Mouse (Mus musculus): ENCODE measurements around the gene Cntf. TPM values are rescaled to one million over a fixed set of nuclear protein-coding genes. Genes with fewer than 3 reads are reported as not detected.

Gene Cntf
- polyA plus RNA-seq (2014; fragmentation: Nextera tagmentation; extraction: Ambion mirVana), result 0.48 and 0.54 TPM in 2 replicates

- Histone ChIP-seq H3K4me1 (ENCODE audit: control insufficient read depth, insufficient read depth, low read length) (no peaks in the 10 kb centered on the region), H3K27ac (ENCODE audit: low read depth, low read length) (no peak within 1 kb of the TSS), H3K36me3 (ENCODE audit: control insufficient read depth, insufficient read depth, low read length) (peaks cover 24% of the 10 kb centered on the region), H3K4me2 (no peak within 1 kb of the TSS), H3K9me3 (replicated peaks; ENCODE audit: control insufficient read depth, low read length) (no peaks in the 10 kb centered on the region), H3K4me3 (ENCODE audit: low read depth, low read length) (no peak within 1 kb of the TSS), H3K27me3 (ENCODE audit: control insufficient read depth, insufficient read depth, low read length) (no peaks in the 10 kb centered on the region), H3K9ac (ENCODE audit: low read depth, low read length) (no peak within 1 kb of the TSS)
- ATAC-seq (replicated peaks; ENCODE audit: insufficient number of reproducible peaks, low FRiP score, low TSS enrichment), result no peak
- WGBS (ENCODE audit: insufficient replicate concordance), result 76% methylated on average over 7 of the region's 7 CpGs
Measured at GRCm38 (mm10) chr19:12765308-12765707, at the start of gene Cntf. Gene Cntf, minus strand, starts transcription at chr19:12765632.

GRCm38 (mm10) chr19:12813883-12814282 is 48.5 kb upstream of the Cntf start:
- Histone ChIP-seq H3K9me3 (replicated peaks; ENCODE audit: control insufficient read depth, low read length) (no peaks in the 10 kb centered on the region), H3K9ac (ENCODE audit: low read depth, low read length) (no peak overlapping the region), H3K4me1 (ENCODE audit: control insufficient read depth, insufficient read depth, low read length) (no peaks in the 10 kb centered on the region), H3K27me3 (ENCODE audit: control insufficient read depth, insufficient read depth, low read length) (no peaks in the 10 kb centered on the region), H3K36me3 (ENCODE audit: control insufficient read depth, insufficient read depth, low read length) (no peaks in the 10 kb centered on the region), H3K4me2 (no peak overlapping the region), H3K27ac (ENCODE audit: low read depth, low read length) (no peak overlapping the region), H3K4me3 (ENCODE audit: low read depth, low read length) (no peak overlapping the region)
- no peak for ATAC-seq (replicated peaks; ENCODE audit: insufficient number of reproducible peaks, low FRiP score, low TSS enrichment)
- 70% methylated on average over 1 of the region's 1 CpGs for WGBS (ENCODE audit: insufficient replicate concordance)

GRCm38 (mm10) chr19:12812644-12813364 is 47.4 kb upstream of the Cntf start:
- H3K4me3 ChIP-seq (ENCODE audit: low read depth, low read length), result no peak overlapping the region
- no peaks in the 10 kb centered on the region for H3K27me3 ChIP-seq (ENCODE audit: control insufficient read depth, insufficient read depth, low read length)
- H3K4me1 ChIP-seq (ENCODE audit: control insufficient read depth, insufficient read depth, low read length), result no peaks in the 10 kb centered on the region
- no peaks in the 10 kb centered on the region for H3K36me3 ChIP-seq (ENCODE audit: control insufficient read depth, insufficient read depth, low read length)
- no peak for ATAC-seq (replicated peaks; ENCODE audit: insufficient number of reproducible peaks, low FRiP score, low TSS enrichment)
- no peak overlapping the region for H3K9ac ChIP-seq (ENCODE audit: low read depth, low read length)
- no peak overlapping the region for H3K4me2 ChIP-seq
- no peak overlapping the region for H3K27ac ChIP-seq (ENCODE audit: low read depth, low read length)
- no peaks in the 10 kb centered on the region for H3K9me3 ChIP-seq (replicated peaks; ENCODE audit: control insufficient read depth, low read length)
- 63% methylated on average over 1 of the region's 1 CpGs for WGBS (ENCODE audit: insufficient replicate concordance)

- H3K9me3 ChIP-seq (replicated peaks; ENCODE audit: control insufficient read depth, low read length), result no peaks in the 10 kb centered on the region
- H3K4me1 ChIP-seq (ENCODE audit: control insufficient read depth, insufficient read depth, low read length), result no peaks in the 10 kb centered on the region
- H3K36me3 ChIP-seq (ENCODE audit: control insufficient read depth, insufficient read depth, low read length), result no peaks in the 10 kb centered on the region
- H3K27ac ChIP-seq (ENCODE audit: low read depth, low read length), result no peak overlapping the region
- no peak overlapping the region for H3K9ac ChIP-seq (ENCODE audit: low read depth, low read length)
- H3K27me3 ChIP-seq (ENCODE audit: control insufficient read depth, insufficient read depth, low read length), result no peaks in the 10 kb centered on the region
- H3K4me2 ChIP-seq, result no peak overlapping the region
- ATAC-seq (replicated peaks; ENCODE audit: insufficient number of reproducible peaks, low FRiP score, low TSS enrichment), result no peak
- no peak overlapping the region for H3K4me3 ChIP-seq (ENCODE audit: low read depth, low read length)
- 64% methylated on average over 2 of the region's 2 CpGs for WGBS (ENCODE audit: insufficient replicate concordance)
Measured at GRCm38 (mm10) chr19:12806214-12806613, 40.8 kb upstream of the Cntf start.

- H3K4me2 ChIP-seq, result no peak overlapping the region
- H3K27me3 ChIP-seq (ENCODE audit: control insufficient read depth, insufficient read depth, low read length), result no peaks in the 10 kb centered on the region
- ATAC-seq (replicated peaks; ENCODE audit: insufficient number of reproducible peaks, low FRiP score, low TSS enrichment), result no peak
- H3K36me3 ChIP-seq (ENCODE audit: control insufficient read depth, insufficient read depth, low read length), result no peaks in the 10 kb centered on the region
- no peak overlapping the region for H3K27ac ChIP-seq (ENCODE audit: low read depth, low read length)
- no peak overlapping the region for H3K4me3 ChIP-seq (ENCODE audit: low read depth, low read length)
- no peak overlapping the region for H3K9ac ChIP-seq (ENCODE audit: low read depth, low read length)
- H3K9me3 ChIP-seq (replicated peaks; ENCODE audit: control insufficient read depth, low read length), result no peaks in the 10 kb centered on the region
- no peaks in the 10 kb centered on the region for H3K4me1 ChIP-seq (ENCODE audit: control insufficient read depth, insufficient read depth, low read length)
- 54% methylated on average over 3 of the region's 3 CpGs for WGBS (ENCODE audit: insufficient replicate concordance)
Measured at GRCm38 (mm10) chr19:12805730-12806129, 40.3 kb upstream of the Cntf start.

- ATAC-seq (replicated peaks; ENCODE audit: insufficient number of reproducible peaks, low FRiP score, low TSS enrichment), result no peak
- no peaks in the 10 kb centered on the region for H3K27me3 ChIP-seq (ENCODE audit: control insufficient read depth, insufficient read depth, low read length)
- 81% methylated on average over 1 of the region's 1 CpGs for WGBS (ENCODE audit: insufficient replicate concordance)
Measured at GRCm38 (mm10) chr19:12804237-12804636, 38.8 kb upstream of the Cntf start.

GRCm38 (mm10) chr19:12802830-12803229 is 37.4 kb upstream of the Cntf start:
- no peak overlapping the region for H3K4me2 ChIP-seq
- no peak overlapping the region for H3K9ac ChIP-seq (ENCODE audit: low read depth, low read length)
- H3K36me3 ChIP-seq (ENCODE audit: control insufficient read depth, insufficient read depth, low read length), result no peaks in the 10 kb centered on the region
- no peak overlapping the region for H3K4me3 ChIP-seq (ENCODE audit: low read depth, low read length)
- H3K4me1 ChIP-seq (ENCODE audit: control insufficient read depth, insufficient read depth, low read length), result no peaks in the 10 kb centered on the region
- no peaks in the 10 kb centered on the region for H3K9me3 ChIP-seq (replicated peaks; ENCODE audit: control insufficient read depth, low read length)
- no peak for ATAC-seq (replicated peaks; ENCODE audit: insufficient number of reproducible peaks, low FRiP score, low TSS enrichment)
- H3K27me3 ChIP-seq (ENCODE audit: control insufficient read depth, insufficient read depth, low read length), result no peaks in the 10 kb centered on the region
- 64% methylated on average over 3 of the region's 3 CpGs for WGBS (ENCODE audit: insufficient replicate concordance)
- no peak overlapping the region for H3K27ac ChIP-seq (ENCODE audit: low read depth, low read length)

More at GRCm38 (mm10) chr19:12804237-12804636, 38.8 kb upstream of the Cntf start:
- H3K4me1 ChIP-seq (ENCODE audit: control insufficient read depth, insufficient read depth, low read length), result no peaks in the 10 kb centered on the region
- H3K9me3 ChIP-seq (replicated peaks; ENCODE audit: control insufficient read depth, low read length), result no peaks in the 10 kb centered on the region
- no peaks in the 10 kb centered on the region for H3K36me3 ChIP-seq (ENCODE audit: control insufficient read depth, insufficient read depth, low read length)
- H3K4me2 ChIP-seq, result no peak overlapping the region
- H3K9ac ChIP-seq (ENCODE audit: low read depth, low read length), result no peak overlapping the region
- H3K27ac ChIP-seq (ENCODE audit: low read depth, low read length), result no peak overlapping the region
- no peak overlapping the region for H3K4me3 ChIP-seq (ENCODE audit: low read depth, low read length)

GRCm38 (mm10) chr19:12801046-12801445 is 35.6 kb upstream of the Cntf start:
- no peaks in the 10 kb centered on the region for H3K4me1 ChIP-seq (ENCODE audit: control insufficient read depth, insufficient read depth, low read length)
- no peaks in the 10 kb centered on the region for H3K9me3 ChIP-seq (replicated peaks; ENCODE audit: control insufficient read depth, low read length)
- no peak overlapping the region for H3K4me2 ChIP-seq
- no peaks in the 10 kb centered on the region for H3K36me3 ChIP-seq (ENCODE audit: control insufficient read depth, insufficient read depth, low read length)
- WGBS (ENCODE audit: insufficient replicate concordance), result 65% methylated on average over 3 of the region's 3 CpGs
- no peaks in the 10 kb centered on the region for H3K27me3 ChIP-seq (ENCODE audit: control insufficient read depth, insufficient read depth, low read length)
- H3K27ac ChIP-seq (ENCODE audit: low read depth, low read length), result no peak overlapping the region
- H3K4me3 ChIP-seq (ENCODE audit: low read depth, low read length), result no peak overlapping the region
- ATAC-seq (replicated peaks; ENCODE audit: insufficient number of reproducible peaks, low FRiP score, low TSS enrichment), result no peak
- H3K9ac ChIP-seq (ENCODE audit: low read depth, low read length), result no peak overlapping the region

- Histone ChIP-seq H3K9me3 (replicated peaks; ENCODE audit: control insufficient read depth, low read length) (no peaks in the 10 kb centered on the region), H3K4me1 (ENCODE audit: control insufficient read depth, insufficient read depth, low read length) (no peaks in the 10 kb centered on the region), H3K4me3 (ENCODE audit: low read depth, low read length) (no peak overlapping the region), H3K4me2 (no peak overlapping the region), H3K36me3 (ENCODE audit: control insufficient read depth, insufficient read depth, low read length) (no peaks in the 10 kb centered on the region), H3K27ac (ENCODE audit: low read depth, low read length) (no peak overlapping the region), H3K27me3 (ENCODE audit: control insufficient read depth, insufficient read depth, low read length) (no peaks in the 10 kb centered on the region), H3K9ac (ENCODE audit: low read depth, low read length) (no peak overlapping the region)
- 70% methylated on average over 2 of the region's 2 CpGs for WGBS (ENCODE audit: insufficient replicate concordance)
- ATAC-seq (replicated peaks; ENCODE audit: insufficient number of reproducible peaks, low FRiP score, low TSS enrichment), result no peak
Measured at GRCm38 (mm10) chr19:12800621-12801020, 35.2 kb upstream of the Cntf start.
